Mouse (Mus musculus) ES-Bruce4 (cell line): Measurements from ENCODE around the gene Slc39a13. TPM values are rescaled to one million over a fixed set of nuclear protein-coding genes. Genes with fewer than 3 reads are reported as not detected.
A peak's percentile ranks its signal among the peaks of the same experiment; 100 is the strongest.

Source experiments
- H3K27ac ChIP-seq: 2 replicates; pipeline ENCODE4 v1.5.1; 2012; ENCODE audit warnings: low read length, inconsistent platforms; ENCODE audit not compliant: insufficient read depth
- H3K27me3 ChIP-seq: 2 replicates; pipeline ENCODE4 v1.6.1; 2012; ENCODE audit warnings: mild to moderate bottlenecking, low read length, inconsistent platforms; ENCODE audit not compliant: control insufficient read depth, poor library complexity, insufficient read depth, severe bottlenecking
- H3K36me3 ChIP-seq: 2 replicates; pipeline ENCODE4 v1.6.1; 2012; ENCODE audit warnings: inconsistent platforms, mild to moderate bottlenecking, low read length, moderate library complexity; ENCODE audit not compliant: control insufficient read depth, poor library complexity, insufficient read depth, severe bottlenecking
- H3K4me1 ChIP-seq: one replicate; pipeline ENCODE4 v1.8.1; 2011; ENCODE audit warnings: low read length; ENCODE audit not compliant: control insufficient read depth, insufficient read depth
- H3K4me3 ChIP-seq: 2 replicates; pipeline ENCODE4 v1.5.1; 2011; ENCODE audit warnings: low read depth, mild to moderate bottlenecking, low read length
- H3K9ac ChIP-seq: 2 replicates; pipeline ENCODE4 v1.6.1; 2012; ENCODE audit warnings: low read depth, mild to moderate bottlenecking, inconsistent platforms; ENCODE audit not compliant: poor library complexity, severe bottlenecking
- H3K9me3 ChIP-seq: replicated peaks from 2 replicates; pipeline ENCODE4 v1.6.1; 2012; ENCODE audit warnings: mild to moderate bottlenecking, low read length, inconsistent platforms; ENCODE audit not compliant: control insufficient read depth, poor library complexity, insufficient read depth, severe bottlenecking
- CTCF ChIP-seq: IDR thresholded peaks from one replicate; pipeline ENCODE4 v1.8.1; 2011; ENCODE audit warnings: low read depth, low read length
- EP300 ChIP-seq: IDR thresholded peaks from 2 replicates; pipeline ENCODE4 v1.6.1; 2011; ENCODE audit warnings: low read depth, low read length; ENCODE audit not compliant: insufficient read depth
- POLR2A ChIP-seq: IDR thresholded peaks from one replicate; pipeline ENCODE4 v1.8.1; 2011; ENCODE audit warnings: low read length; ENCODE audit not compliant: insufficient read depth
- polyA plus RNA-seq: library from polyadenylated mRNA; stranded (reverse); fragments of >200 nt; gene quantifications from 2 replicates; pipeline ENCODE4 v1.2.4, GENCODE M21; 2011; ENCODE audit warnings: low read depth; ENCODE audit not compliant: missing spikeins, insufficient read depth, insufficient read length

Slc39a13 gene
- polyA plus RNA-seq, 1 experiment, result 9.2 TPM

GRCm38 (mm10) chr2:91081775-91082695, 11.8 kb upstream of the Slc39a13 start, which contains the start of gene Spi1:
Spi1 (plus strand) TSS chr2:91082390.
- H3K36me3 ChIP-seq, result no peaks in the 10 kb centered on the region
- H3K4me3 ChIP-seq, result no peak within 1 kb of the TSS
- TF ChIP-seq CTCF, result no peak
- no peak for TF ChIP-seq EP300
- no peak for TF ChIP-seq POLR2A
- no peaks in the 10 kb centered on the region for H3K27me3 ChIP-seq
- no peaks in the 10 kb centered on the region for H3K4me1 ChIP-seq
- no peak within 1 kb of the TSS for H3K27ac ChIP-seq
- no peaks in the 10 kb centered on the region for H3K9me3 ChIP-seq
- no peak within 1 kb of the TSS for H3K9ac ChIP-seq

- Histone ChIP-seq H3K36me3 (no peaks in the 10 kb centered on the region), H3K4me1 (no peaks in the 10 kb centered on the region), H3K27me3 (no peaks in the 10 kb centered on the region), H3K4me3 (no peak overlapping the region), H3K9me3 (no peaks in the 10 kb centered on the region), H3K27ac (no peak overlapping the region), H3K9ac (no peak overlapping the region)
- TF ChIP-seq POLR2A, result no peak
- no peak for TF ChIP-seq CTCF
- no peak for TF ChIP-seq EP300
Observed at GRCm38 (mm10) chr2:91080784-91081513, 10.7 kb upstream of the Slc39a13 start.

GRCm38 (mm10) chr2:91079026-91079384, 8.8 kb upstream of the Slc39a13 start:
- no peak overlapping the region for H3K27ac ChIP-seq
- peak overlapping the region; percentile 34 for H3K4me3 ChIP-seq
- H3K36me3 ChIP-seq, result no peaks in the 10 kb centered on the region
- H3K4me1 ChIP-seq, result no peaks in the 10 kb centered on the region
- no peak for TF ChIP-seq POLR2A
- TF ChIP-seq CTCF, result no peak
- TF ChIP-seq EP300, result no peak
- H3K9ac ChIP-seq, result peak overlapping the region; percentile 34
- H3K27me3 ChIP-seq, result no peaks in the 10 kb centered on the region
- no peaks in the 10 kb centered on the region for H3K9me3 ChIP-seq

GRCm38 (mm10) chr2:91078314-91079025, 8.3 kb upstream of the Slc39a13 start:
- H3K27ac ChIP-seq, result no peak overlapping the region
- no peaks in the 10 kb centered on the region for H3K36me3 ChIP-seq
- peak overlapping the region; percentile 34 for H3K4me3 ChIP-seq
- H3K9ac ChIP-seq, result peak overlapping the region; percentile 34
- no peak for TF ChIP-seq CTCF
- TF ChIP-seq EP300, result no peak
- TF ChIP-seq POLR2A, result no peak
- no peaks in the 10 kb centered on the region for H3K27me3 ChIP-seq
- no peaks in the 10 kb centered on the region for H3K9me3 ChIP-seq
- H3K4me1 ChIP-seq, result no peaks in the 10 kb centered on the region

- no peaks in the 10 kb centered on the region for H3K9me3 ChIP-seq
- H3K27me3 ChIP-seq, result no peaks in the 10 kb centered on the region
- H3K4me1 ChIP-seq, result no peaks in the 10 kb centered on the region
- peak overlapping the region; percentile 20; the same call in 1 of the 2 replicates for H3K4me3 ChIP-seq
- H3K27ac ChIP-seq, result no peak overlapping the region
- TF ChIP-seq EP300 (no peak), CTCF (no peak), POLR2A (no peak)
- H3K36me3 ChIP-seq, result no peaks in the 10 kb centered on the region
- H3K9ac ChIP-seq, result no peak overlapping the region
Observed at GRCm38 (mm10) chr2:91077957-91078313, 7.7 kb upstream of the Slc39a13 start.

GRCm38 (mm10) chr2:91072092-91072491, 1.9 kb upstream of the Slc39a13 start:
- TF ChIP-seq EP300 (no peak), CTCF (no peak), POLR2A (no peak)
- Histone ChIP-seq H3K27me3 (no peaks in the 10 kb centered on the region), H3K36me3 (no peaks in the 10 kb centered on the region), H3K4me1 (no peaks in the 10 kb centered on the region), H3K27ac (no peak overlapping the region), H3K4me3 (no peak overlapping the region), H3K9ac (no peak overlapping the region), H3K9me3 (no peaks in the 10 kb centered on the region)
